Mouse (Mus musculus): ENCODE measurements around the gene Hes6. TPM values are rescaled to one million over a fixed set of nuclear protein-coding genes. Genes with fewer than 3 reads are reported as not detected.
A peak's percentile ranks its signal among the peaks of the same experiment; 100 is the strongest.

Hes6 gene
- 18.4 and 32.3 TPM in 2 replicates for total RNA-seq (2017)

- peak in 1 of 2 experiments; percentile 27; a peak in 1 of 4 replicates for ATAC-seq (replicated peaks in 1 of 2; ENCODE audit: insufficient read depth in 1 of 2, low FRiP score in 2 of 2, low TSS enrichment in 1 of 2, low read depth in 1 of 2, poor library complexity in 2 of 2, severe bottlenecking in 2 of 2)
Observed at GRCm38 (mm10) chr1:91413898-91414594, at the start of gene Hes6. Hes6 (minus strand) TSS chr1:91414038.

- no peak for ATAC-seq (replicated peaks in 1 of 2; ENCODE audit: insufficient read depth in 1 of 2, low FRiP score in 2 of 2, low TSS enrichment in 1 of 2, low read depth in 1 of 2, poor library complexity in 2 of 2, severe bottlenecking in 2 of 2)
Observed at GRCm38 (mm10) chr1:91463336-91463995, 49.6 kb upstream of the Hes6 start.

GRCm38 (mm10) chr1:91460564-91460963 is 46.7 kb upstream of the Hes6 start:
- no peak for ATAC-seq (replicated peaks in 1 of 2; ENCODE audit: insufficient read depth in 1 of 2, low FRiP score in 2 of 2, low TSS enrichment in 1 of 2, low read depth in 1 of 2, poor library complexity in 2 of 2, severe bottlenecking in 2 of 2)

- ATAC-seq (replicated peaks in 1 of 2; ENCODE audit: insufficient read depth in 1 of 2, low FRiP score in 2 of 2, low TSS enrichment in 1 of 2, low read depth in 1 of 2, poor library complexity in 2 of 2, severe bottlenecking in 2 of 2) = no peak
Observed at GRCm38 (mm10) chr1:91460069-91460468, 46.2 kb upstream of the Hes6 start.

- ATAC-seq (replicated peaks in 1 of 2; ENCODE audit: insufficient read depth in 1 of 2, low FRiP score in 2 of 2, low TSS enrichment in 1 of 2, low read depth in 1 of 2, poor library complexity in 2 of 2, severe bottlenecking in 2 of 2) = peak; percentile 87 to 90
Observed at GRCm38 (mm10) chr1:91459059-91459809, 45.4 kb upstream of the Hes6 start, which contains the start of gene Per2. Per2 (minus strand) TSS chr1:91459324.

- ATAC-seq (replicated peaks in 1 of 2; ENCODE audit: insufficient read depth in 1 of 2, low FRiP score in 2 of 2, low TSS enrichment in 1 of 2, low read depth in 1 of 2, poor library complexity in 2 of 2, severe bottlenecking in 2 of 2) = peak in 1 of 2 experiments; percentile 13; a peak in 1 of 4 replicates
Observed at GRCm38 (mm10) chr1:91458223-91458861, 44.5 kb upstream of the Hes6 start.

- no peak for ATAC-seq (replicated peaks in 1 of 2; ENCODE audit: insufficient read depth in 1 of 2, low FRiP score in 2 of 2, low TSS enrichment in 1 of 2, low read depth in 1 of 2, poor library complexity in 2 of 2, severe bottlenecking in 2 of 2)
Observed at GRCm38 (mm10) chr1:91457698-91458097, 43.9 kb upstream of the Hes6 start.

GRCm38 (mm10) chr1:91457116-91457515 is 43.3 kb upstream of the Hes6 start:
- ATAC-seq (replicated peaks in 1 of 2; ENCODE audit: insufficient read depth in 1 of 2, low FRiP score in 2 of 2, low TSS enrichment in 1 of 2, low read depth in 1 of 2, poor library complexity in 2 of 2, severe bottlenecking in 2 of 2) = no peak

- ATAC-seq (replicated peaks in 1 of 2; ENCODE audit: insufficient read depth in 1 of 2, low FRiP score in 2 of 2, low TSS enrichment in 1 of 2, low read depth in 1 of 2, poor library complexity in 2 of 2, severe bottlenecking in 2 of 2) = peak; percentile 22 to 46
Observed at GRCm38 (mm10) chr1:91456301-91456801, 42.5 kb upstream of the Hes6 start.

- no peak for ATAC-seq (replicated peaks in 1 of 2; ENCODE audit: insufficient read depth in 1 of 2, low FRiP score in 2 of 2, low TSS enrichment in 1 of 2, low read depth in 1 of 2, poor library complexity in 2 of 2, severe bottlenecking in 2 of 2)
Observed at GRCm38 (mm10) chr1:91455661-91456161, 41.9 kb upstream of the Hes6 start.

GRCm38 (mm10) chr1:91454927-91455326 is 41.1 kb upstream of the Hes6 start:
- no peak for ATAC-seq (replicated peaks in 1 of 2; ENCODE audit: insufficient read depth in 1 of 2, low FRiP score in 2 of 2, low TSS enrichment in 1 of 2, low read depth in 1 of 2, poor library complexity in 2 of 2, severe bottlenecking in 2 of 2)

GRCm38 (mm10) chr1:91454366-91454765 is 40.5 kb upstream of the Hes6 start:
- no peak for ATAC-seq (replicated peaks in 1 of 2; ENCODE audit: insufficient read depth in 1 of 2, low FRiP score in 2 of 2, low TSS enrichment in 1 of 2, low read depth in 1 of 2, poor library complexity in 2 of 2, severe bottlenecking in 2 of 2)

- no peak for ATAC-seq (replicated peaks in 1 of 2; ENCODE audit: insufficient read depth in 1 of 2, low FRiP score in 2 of 2, low TSS enrichment in 1 of 2, low read depth in 1 of 2, poor library complexity in 2 of 2, severe bottlenecking in 2 of 2)
Observed at GRCm38 (mm10) chr1:91453932-91454331, 40.1 kb upstream of the Hes6 start.

- peak; percentile 15 to 52; a peak in 3 of 4 replicates for ATAC-seq (replicated peaks in 1 of 2; ENCODE audit: insufficient read depth in 1 of 2, low FRiP score in 2 of 2, low TSS enrichment in 1 of 2, low read depth in 1 of 2, poor library complexity in 2 of 2, severe bottlenecking in 2 of 2)
Observed at GRCm38 (mm10) chr1:91451547-91452084, 37.8 kb upstream of the Hes6 start.

- ATAC-seq (replicated peaks in 1 of 2; ENCODE audit: insufficient read depth in 1 of 2, low FRiP score in 2 of 2, low TSS enrichment in 1 of 2, low read depth in 1 of 2, poor library complexity in 2 of 2, severe bottlenecking in 2 of 2) = no peak
Observed at GRCm38 (mm10) chr1:91450851-91451250, 37.0 kb upstream of the Hes6 start.

- no peak for ATAC-seq (replicated peaks in 1 of 2; ENCODE audit: insufficient read depth in 1 of 2, low FRiP score in 2 of 2, low TSS enrichment in 1 of 2, low read depth in 1 of 2, poor library complexity in 2 of 2, severe bottlenecking in 2 of 2)
Observed at GRCm38 (mm10) chr1:91448688-91449087, 34.9 kb upstream of the Hes6 start.

GRCm38 (mm10) chr1:91446511-91446910 is 32.7 kb upstream of the Hes6 start:
- ATAC-seq (replicated peaks in 1 of 2; ENCODE audit: insufficient read depth in 1 of 2, low FRiP score in 2 of 2, low TSS enrichment in 1 of 2, low read depth in 1 of 2, poor library complexity in 2 of 2, severe bottlenecking in 2 of 2) = no peak
